Mouse (Mus musculus): ENCODE results near the gene Nr0b2.

DNA sequence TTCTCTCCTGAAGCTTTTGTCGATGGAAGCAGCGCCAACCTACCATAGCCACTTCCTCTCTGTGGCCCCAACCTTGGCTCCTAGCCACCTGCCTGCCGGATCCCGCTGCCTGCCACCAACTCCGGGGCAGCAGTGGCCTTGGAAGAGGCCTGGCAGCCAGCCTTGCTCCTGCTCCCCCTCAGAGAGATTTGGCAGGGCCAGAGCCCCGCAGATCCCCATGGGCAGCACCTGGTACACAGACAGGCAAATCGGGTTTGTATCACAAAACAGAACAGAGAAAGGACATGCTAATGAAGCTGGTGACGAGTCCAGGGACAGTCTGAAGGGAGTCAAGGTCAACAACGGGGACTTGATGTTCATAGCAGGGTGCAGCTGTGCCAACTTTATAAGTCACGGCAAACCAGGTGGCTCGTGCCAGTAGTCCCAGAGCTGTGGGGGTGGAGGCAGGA lies 10.0 kb downstream of the Nr0b2 start:
- TF ChIP-seq POLR2A (IDR thresholded peaks at IDR 0.05; ENCODE audit: low read depth, low read length) = no peak
- no peak for TF ChIP-seq CTCF (IDR thresholded peaks at IDR 0.05; ENCODE audit: extremely low read depth, insufficient read depth, insufficient read length, insufficient replicate concordance)

Data from spleen, adult 2 months (tissue).